Mouse (Mus musculus) olfactory bulb, adult 2 months (tissue): ENCODE measurements around the gene Cnot8. TPM values are rescaled to one million over a fixed set of nuclear protein-coding genes. Genes with fewer than 3 reads are reported as not detected.
"Not testable (repeated sequence)": the region's sequence is repeated elsewhere in the genome, so short reads cannot be mapped to it uniquely, and the experiment has no call there.

Source experiments
- H3K27ac ChIP-seq: fragments of 200-500 bp; 2 replicates; pipeline ENCODE4 v1.5.1; 2012; ENCODE audit warnings: low read depth, low read length; ENCODE audit not compliant: insufficient read depth
- H3K4me1 ChIP-seq: fragments of 200-500 bp; 2 replicates; pipeline ENCODE4 v1.6.1; 2012; ENCODE audit warnings: low read length; ENCODE audit not compliant: control insufficient read depth, insufficient read depth
- H3K4me3 ChIP-seq: fragments of 200-500 bp; 2 replicates; pipeline ENCODE4 v1.5.1; 2012; ENCODE audit warnings: mild to moderate bottlenecking, low read depth, low read length, moderate library complexity; ENCODE audit not compliant: insufficient read depth
- CTCF ChIP-seq: fragments of 200-500 bp; IDR thresholded peaks from 2 replicates; pipeline ENCODE4 v1.5.1; 2012; ENCODE audit warnings: low read depth, mild to moderate bottlenecking, low read length, moderate library complexity; ENCODE audit not compliant: insufficient read depth
- POLR2A ChIP-seq: fragments of 200-500 bp; IDR thresholded peaks from 2 replicates; pipeline ENCODE4 v1.6.1; 2012; ENCODE audit warnings: mild to moderate bottlenecking, low read depth, low read length, moderate library complexity; ENCODE audit not compliant: insufficient read depth
- WGBS: fragments of 180-500 bp; shearing (Covaris S2); methylation state at CpG from one replicate; pipeline ENCODE4 v1.1.7; 2018; 5-methylcytosine and 5-hydroxymethylcytosine counted together
- polyA plus RNA-seq: library from polyadenylated mRNA; stranded (reverse); fragments of >200 nt; gene quantifications from 2 replicates; pipeline ENCODE4 v1.2.4, GENCODE M21; 2012; ENCODE audit warnings: low replicate concordance; ENCODE audit not compliant: missing spikeins, insufficient read depth, insufficient read length

Cnot8 gene
- polyA plus RNA-seq = not detected in 2 replicates

- Histone ChIP-seq H3K4me1 (peaks cover 12% of the 10 kb centered on the region), H3K4me3 (peak within 1 kb of the TSS; percentile 96), H3K27ac (peak within 1 kb of the TSS; percentile 67)
- under 1% methylated on average over 55 of the region's 55 CpGs for WGBS
- no peak for TF ChIP-seq CTCF
- TF ChIP-seq POLR2A = peak; percentile 71
These were observed at the start of gene Cnot8 for GRCm38 (mm10) chr11:58103697-58104306. Cnot8 (plus strand) TSS chr11:58104153.

- Histone ChIP-seq H3K27ac (no peak overlapping the region), H3K4me3 (no peak overlapping the region), H3K4me1 (no peaks in the 10 kb centered on the region)
- WGBS = 19% methylated on average over 6 of the region's 6 CpGs
- TF ChIP-seq POLR2A = no peak
- no peak for TF ChIP-seq CTCF
These were observed 46.5 kb upstream of the Cnot8 start for GRCm38 (mm10) chr11:58057455-58057854.

GRCm38 (mm10) chr11:58059752-58060151 is 44.2 kb upstream of the Cnot8 start:
- 94% methylated on average over 7 of the region's 7 CpGs for WGBS
- H3K27ac ChIP-seq, H3K4me1 ChIP-seq, H3K4me3 ChIP-seq: not testable (repeated sequence)

- not testable (repeated sequence) for H3K4me1 ChIP-seq, H3K4me3 ChIP-seq, H3K27ac ChIP-seq
- 91% methylated on average over 4 of the region's 4 CpGs for WGBS
These were observed 42.7 kb upstream of the Cnot8 start for GRCm38 (mm10) chr11:58061218-58061617.

- no peaks in the 10 kb centered on the region for H3K4me1 ChIP-seq
- TF ChIP-seq POLR2A = no peak
- no peak for TF ChIP-seq CTCF
- H3K4me3 ChIP-seq = no peak overlapping the region
- H3K27ac ChIP-seq = no peak overlapping the region
- 89% methylated on average over 4 of the region's 4 CpGs for WGBS
These were observed 41.4 kb upstream of the Cnot8 start for GRCm38 (mm10) chr11:58062586-58062985.

GRCm38 (mm10) chr11:58065025-58065424 is 38.9 kb upstream of the Cnot8 start:
- WGBS = 86% methylated on average over 4 of the region's 4 CpGs
- H3K4me3 ChIP-seq = no peak overlapping the region
- peaks cover 5% of the 10 kb centered on the region; the same call in 1 of the 2 replicates for H3K4me1 ChIP-seq
- TF ChIP-seq CTCF = no peak
- TF ChIP-seq POLR2A = no peak
- H3K27ac ChIP-seq = no peak overlapping the region

GRCm38 (mm10) chr11:58072978-58073377 is 31.0 kb upstream of the Cnot8 start:
- TF ChIP-seq CTCF (no peak), POLR2A (no peak)
- Histone ChIP-seq H3K4me3 (no peak overlapping the region), H3K27ac (no peak overlapping the region), H3K4me1 (peaks cover 5% of the 10 kb centered on the region; the same call in 1 of the 2 replicates)
- WGBS = 86% methylated on average over 3 of the region's 3 CpGs

- 67% methylated on average over 4 of the region's 4 CpGs for WGBS
- no peak overlapping the region for H3K27ac ChIP-seq
- TF ChIP-seq CTCF = no peak
- TF ChIP-seq POLR2A = no peak
- no peaks in the 10 kb centered on the region for H3K4me1 ChIP-seq
- no peak overlapping the region for H3K4me3 ChIP-seq
These were observed 26.7 kb upstream of the Cnot8 start for GRCm38 (mm10) chr11:58077270-58077669.

GRCm38 (mm10) chr11:58081716-58082115 is 22.2 kb upstream of the Cnot8 start:
- Histone ChIP-seq H3K27ac (no peak overlapping the region), H3K4me1 (no peaks in the 10 kb centered on the region), H3K4me3 (no peak overlapping the region)
- TF ChIP-seq POLR2A (no peak), CTCF (no peak)
- WGBS = 91% methylated on average over 6 of the region's 6 CpGs

- TF ChIP-seq POLR2A (no peak), CTCF (no peak)
- WGBS = 70% methylated on average over 4 of the region's 4 CpGs
- H3K27ac ChIP-seq = no peak overlapping the region
- no peak overlapping the region for H3K4me3 ChIP-seq
- peaks cover 6% of the 10 kb centered on the region for H3K4me1 ChIP-seq
These were observed 11.4 kb upstream of the Cnot8 start for GRCm38 (mm10) chr11:58092541-58092940.
